Mouse (Mus musculus) midbrain, embryonic 10.5 days (tissue): ENCODE results near the gene Tomm7. TPM values are rescaled to one million over a fixed set of nuclear protein-coding genes. Genes with fewer than 3 reads are reported as not detected.

Experiments used
- polyA plus RNA-seq: library from polyadenylated mRNA; unstranded; fragments of >200 nt; fragmentation: Nextera tagmentation; extraction: Ambion mirVana; gene quantifications from 2 replicates; pipeline ENCODE4 v1.2.1, GENCODE M21; 2016

Gene Tomm7
- polyA plus RNA-seq, 1 experiment from 2014 or later, result 135 TPM

Other genes with a start within 250 kb of the Tomm7 start
- 47.9 and 58.8 TPM in 2 replicates for gene Srpk2, start 159.5 kb downstream of the Tomm7 start, polyA plus RNA-seq
- gene Pus7, start 60.5 kb downstream of the Tomm7 start, polyA plus RNA-seq, result 32.3 and 37.7 TPM in 2 replicates
- gene Rint1, start 56.5 kb downstream of the Tomm7 start, polyA plus RNA-seq, result 32.7 and 36.6 TPM in 2 replicates
- 24.6 and 26.7 TPM in 2 replicates for gene Fam126a, start 186.5 kb upstream of the Tomm7 start, polyA plus RNA-seq